Mouse (Mus musculus): Measurements from ENCODE around the gene M1ap. TPM values are rescaled to one million over a fixed set of nuclear protein-coding genes. Genes with fewer than 3 reads are reported as not detected.

The M1ap gene
- polyA plus RNA-seq, 1 experiment = 3.6 TPM

DNA sequence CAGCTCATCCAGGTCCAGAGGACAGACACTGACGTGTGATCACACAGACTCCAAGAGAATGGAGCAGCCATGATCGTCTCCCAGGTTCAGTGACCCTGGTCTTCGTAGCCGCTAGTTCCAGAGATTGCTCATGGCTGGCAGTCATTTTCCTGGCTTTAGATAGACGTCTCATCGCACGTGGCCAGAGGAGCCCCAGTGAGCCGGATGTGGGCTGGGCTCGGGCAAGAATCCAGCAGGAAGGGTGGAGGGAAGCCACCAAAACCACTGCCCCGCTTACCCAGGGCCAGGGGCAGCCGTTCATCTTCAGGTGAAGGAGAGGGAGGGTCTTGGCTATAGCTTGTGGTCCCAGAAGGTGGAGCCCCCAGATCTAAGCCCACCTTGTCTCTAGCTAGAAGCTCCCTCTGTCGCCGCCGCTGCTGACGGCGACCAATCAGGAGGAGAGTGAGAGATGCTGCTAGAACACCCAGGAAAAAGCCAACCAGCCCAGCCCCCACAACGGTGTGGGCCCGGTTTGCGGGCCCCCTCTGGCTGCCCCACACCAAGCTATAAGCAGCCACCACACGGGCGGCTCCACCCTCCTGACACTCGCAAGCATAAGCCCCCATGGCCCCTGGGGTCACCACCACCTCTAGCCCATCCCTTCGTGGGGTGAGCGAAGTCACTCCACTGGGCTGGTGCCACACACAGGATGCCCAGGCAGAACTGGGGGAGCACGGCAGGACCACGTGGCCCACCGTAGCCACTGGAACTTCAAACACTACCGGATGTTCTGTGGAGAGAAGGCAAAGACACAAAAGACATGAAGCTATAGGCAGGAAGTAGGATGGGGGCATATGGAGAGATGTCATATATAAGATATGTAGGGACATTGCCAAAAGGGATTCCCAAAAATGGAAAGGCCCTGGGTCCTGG, 33.1 kb upstream of the M1ap start:
- Histone ChIP-seq H3K4me1 (peaks cover 58% of the 10 kb centered on the region), H3K9me3 (peaks cover 10% of the 10 kb centered on the region; the same call in 1 of the 2 replicates), H3K27me3 (replicated peaks) (peaks cover 60% of the 10 kb centered on the region), H3K4me3 (replicated peaks) (peak overlapping the region; percentile 86), H3K36me3 (replicated peaks; ENCODE audit: low read length) (no peaks in the 10 kb centered on the region)
- TF ChIP-seq FLI1 (IDR thresholded peaks at IDR 0.05; ENCODE audit: low read length) (no peak; the same call in 1 of the 2 replicates), GATA1 (IDR thresholded peaks at IDR 0.05; ENCODE audit: borderline replicate concordance, low read length) (no peak)

DNA sequence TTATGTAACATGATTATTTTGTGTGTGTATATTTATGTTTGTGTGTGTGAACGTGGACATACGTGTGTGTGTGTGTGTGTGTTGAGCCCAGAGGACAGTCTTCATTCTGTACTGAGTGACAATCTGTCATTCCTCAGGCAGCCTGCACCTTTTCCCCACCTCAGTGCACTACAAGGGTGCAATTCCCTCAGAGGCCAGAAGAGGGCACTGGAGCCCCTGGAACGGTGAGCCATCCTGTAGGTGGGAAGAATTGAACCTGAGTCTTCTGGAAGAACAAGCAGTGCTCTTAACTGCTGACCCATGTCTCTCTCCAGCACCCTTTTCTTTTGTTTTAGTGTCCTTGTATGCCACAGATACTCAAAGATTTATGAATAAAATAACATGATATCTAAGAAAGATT, 30.8 kb upstream of the M1ap start:
- TF ChIP-seq GATA1 (IDR thresholded peaks at IDR 0.05; ENCODE audit: borderline replicate concordance, low read length) (no peak), FLI1 (IDR thresholded peaks at IDR 0.05; ENCODE audit: low read length) (no peak)
- H3K4me3 ChIP-seq (replicated peaks) = no peak overlapping the region
- peaks cover 10% of the 10 kb centered on the region; the same call in 1 of the 2 replicates for H3K9me3 ChIP-seq
- peaks cover 80% of the 10 kb centered on the region for H3K27me3 ChIP-seq (replicated peaks)
- peaks cover 37% of the 10 kb centered on the region for H3K4me1 ChIP-seq
- no peaks in the 10 kb centered on the region for H3K36me3 ChIP-seq (replicated peaks; ENCODE audit: low read length)

GRCm38 (mm10) chr6:82916459-82916858, 30.2 kb upstream of the M1ap start:
- Histone ChIP-seq H3K4me1 (peaks cover 31% of the 10 kb centered on the region), H3K4me3 (replicated peaks) (no peak overlapping the region), H3K36me3 (replicated peaks; ENCODE audit: low read length) (no peaks in the 10 kb centered on the region), H3K9me3 (peaks cover 7% of the 10 kb centered on the region; the same call in 1 of the 2 replicates), H3K27me3 (replicated peaks) (peaks cover 83% of the 10 kb centered on the region)
- no peak for TF ChIP-seq FLI1 (IDR thresholded peaks at IDR 0.05; ENCODE audit: low read length)

GRCm38 (mm10) chr6:82917076-82917777, 29.5 kb upstream of the M1ap start:
- Histone ChIP-seq H3K9me3 (no peaks in the 10 kb centered on the region), H3K4me1 (peaks cover 23% of the 10 kb centered on the region), H3K36me3 (replicated peaks; ENCODE audit: low read length) (no peaks in the 10 kb centered on the region), H3K27me3 (replicated peaks) (peaks cover 83% of the 10 kb centered on the region), H3K4me3 (replicated peaks) (no peak overlapping the region)
- TF ChIP-seq GATA1 (IDR thresholded peaks at IDR 0.05; ENCODE audit: borderline replicate concordance, low read length) = no peak
- TF ChIP-seq FLI1 (IDR thresholded peaks at IDR 0.05; ENCODE audit: low read length) = no peak

DNA sequence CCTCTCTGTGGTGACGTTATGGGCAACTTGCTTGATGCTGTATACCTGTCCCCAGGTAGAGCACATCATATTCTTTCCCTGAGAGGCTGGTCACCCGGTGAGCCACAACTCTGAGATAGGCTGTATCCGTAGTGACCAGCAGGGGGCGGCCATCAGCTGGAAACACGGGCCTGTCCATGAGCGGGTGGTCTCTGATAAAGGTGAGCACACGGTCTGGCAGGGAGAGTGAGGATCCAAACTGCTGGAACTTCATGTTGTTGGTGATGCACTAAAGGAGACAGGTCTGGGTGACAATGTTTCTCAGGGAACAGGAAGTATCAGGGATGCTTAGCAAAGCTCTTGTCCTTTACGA, 28.9 kb upstream of the M1ap start:
- H3K4me3 ChIP-seq (replicated peaks) = no peak overlapping the region
- no peak for TF ChIP-seq FLI1 (IDR thresholded peaks at IDR 0.05; ENCODE audit: low read length)
- TF ChIP-seq GATA1 (IDR thresholded peaks at IDR 0.05; ENCODE audit: borderline replicate concordance, low read length) = no peak
- no peaks in the 10 kb centered on the region for H3K9me3 ChIP-seq
- H3K4me1 ChIP-seq = peaks cover 18% of the 10 kb centered on the region
- no peaks in the 10 kb centered on the region for H3K36me3 ChIP-seq (replicated peaks; ENCODE audit: low read length)
- peaks cover 84% of the 10 kb centered on the region for H3K27me3 ChIP-seq (replicated peaks)

DNA sequence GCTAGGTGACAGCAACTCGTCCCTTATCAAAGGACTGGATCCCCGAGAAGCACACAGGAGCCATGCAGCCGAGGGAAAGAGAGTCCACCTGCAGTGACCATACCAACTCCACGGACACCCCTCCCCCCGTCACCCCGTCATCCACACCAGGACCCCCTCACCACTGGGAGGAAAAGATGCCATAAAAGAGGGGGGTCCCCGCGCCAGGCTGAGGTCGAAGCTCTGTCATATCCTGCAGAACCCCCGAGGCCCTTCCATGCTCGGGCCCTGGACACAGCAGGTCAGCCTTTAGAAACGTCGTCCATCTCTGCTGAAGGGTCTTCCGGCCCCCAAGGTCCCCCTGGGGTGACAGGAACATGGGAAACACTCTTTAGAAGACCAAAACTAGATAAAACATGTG, 28.3 kb upstream of the M1ap start:
- Histone ChIP-seq H3K9me3 (no peaks in the 10 kb centered on the region), H3K4me3 (replicated peaks) (no peak overlapping the region), H3K27me3 (replicated peaks) (peaks cover 83% of the 10 kb centered on the region), H3K36me3 (replicated peaks; ENCODE audit: low read length) (no peaks in the 10 kb centered on the region), H3K4me1 (peaks cover 12% of the 10 kb centered on the region)
- TF ChIP-seq GATA1 (IDR thresholded peaks at IDR 0.05; ENCODE audit: borderline replicate concordance, low read length) = no peak
- TF ChIP-seq FLI1 (IDR thresholded peaks at IDR 0.05; ENCODE audit: low read length) = no peak

- TF ChIP-seq FLI1 (IDR thresholded peaks at IDR 0.05; ENCODE audit: low read length) (no peak), GATA1 (IDR thresholded peaks at IDR 0.05; ENCODE audit: borderline replicate concordance, low read length) (no peak)
- no peak overlapping the region for H3K4me3 ChIP-seq (replicated peaks)
- peaks cover 78% of the 10 kb centered on the region for H3K27me3 ChIP-seq (replicated peaks)
- peaks cover 3% of the 10 kb centered on the region; the same call in 1 of the 2 replicates for H3K9me3 ChIP-seq
- H3K36me3 ChIP-seq (replicated peaks; ENCODE audit: low read length) = no peaks in the 10 kb centered on the region
- H3K4me1 ChIP-seq = peaks cover 5% of the 10 kb centered on the region; the same call in 1 of the 2 replicates
These were observed 27.2 kb upstream of the M1ap start for GRCm38 (mm10) chr6:82919520-82919919.

DNA sequence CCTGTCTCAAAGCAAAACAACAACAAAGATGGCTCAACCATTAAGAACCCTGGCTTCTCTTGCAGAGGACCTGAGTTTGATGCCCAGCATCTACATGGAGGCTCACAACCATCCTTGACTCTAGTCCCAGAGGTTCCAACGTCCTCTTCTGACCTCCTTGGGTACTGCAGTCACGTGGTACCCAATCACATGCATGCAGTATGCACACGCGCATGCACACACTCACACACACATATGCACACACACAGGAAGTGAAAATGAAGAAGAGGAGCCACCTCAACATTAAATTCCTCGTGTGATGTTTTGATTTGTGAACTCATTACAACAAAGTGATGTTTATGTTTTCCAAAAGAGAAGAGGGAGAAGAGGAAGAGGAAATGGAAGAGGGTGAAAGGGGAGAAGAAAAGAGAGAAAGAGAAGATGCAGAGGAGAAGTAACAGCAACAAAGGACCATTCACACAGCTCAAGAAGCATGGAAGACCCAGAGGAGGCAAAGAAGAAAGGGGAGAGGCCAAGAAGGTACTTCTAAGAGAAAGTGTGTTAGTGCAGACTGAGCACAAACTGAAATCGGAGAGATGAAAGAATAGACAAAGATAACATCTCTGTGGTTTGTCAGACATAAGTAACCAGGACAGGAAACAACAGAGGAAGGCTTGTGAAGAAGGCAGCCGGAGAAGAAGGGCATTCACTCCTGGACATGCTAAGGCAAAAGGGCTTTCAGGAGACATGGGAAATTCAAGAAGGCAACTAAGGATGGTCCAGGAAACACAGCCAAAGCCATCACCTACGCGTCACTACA, 25.1 kb upstream of the M1ap start:
- no peaks in the 10 kb centered on the region for H3K36me3 ChIP-seq (replicated peaks; ENCODE audit: low read length)

DNA sequence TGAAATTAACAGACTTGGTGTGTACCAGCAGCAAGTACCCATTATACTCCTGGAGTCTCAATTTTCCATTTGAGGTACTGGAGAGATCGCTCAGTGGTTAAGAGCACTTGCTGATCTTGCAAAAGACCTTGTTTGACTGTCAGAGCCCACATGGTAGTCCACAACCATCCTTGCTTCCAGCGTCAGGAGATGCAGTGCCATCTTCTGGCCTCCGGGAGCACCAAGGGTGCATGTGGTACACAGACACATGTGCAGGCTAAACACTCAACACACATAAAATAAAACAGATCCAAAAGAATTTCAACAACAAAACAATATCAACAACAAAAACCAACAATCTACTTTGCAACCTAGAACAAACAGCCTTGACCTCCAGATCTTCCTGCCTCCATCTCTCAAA, 21.7 kb upstream of the M1ap start:
- H3K9me3 ChIP-seq = peaks cover 5% of the 10 kb centered on the region; the same call in 1 of the 2 replicates
- H3K4me1 ChIP-seq = peaks cover 5% of the 10 kb centered on the region; the same call in 1 of the 2 replicates
- H3K4me3 ChIP-seq (replicated peaks) = no peak overlapping the region
- TF ChIP-seq FLI1 (IDR thresholded peaks at IDR 0.05; ENCODE audit: low read length) = no peak
- no peak for TF ChIP-seq GATA1 (IDR thresholded peaks at IDR 0.05; ENCODE audit: borderline replicate concordance, low read length)
- H3K27me3 ChIP-seq (replicated peaks) = peaks cover 54% of the 10 kb centered on the region
- no peaks in the 10 kb centered on the region for H3K36me3 ChIP-seq (replicated peaks; ENCODE audit: low read length)

More for the DNA sequence above, 25.1 kb upstream of the M1ap start:
- peaks cover 79% of the 10 kb centered on the region for H3K27me3 ChIP-seq (replicated peaks)
- no peak for TF ChIP-seq FLI1 (IDR thresholded peaks at IDR 0.05; ENCODE audit: low read length)
- no peak for TF ChIP-seq GATA1 (IDR thresholded peaks at IDR 0.05; ENCODE audit: borderline replicate concordance, low read length)
- H3K9me3 ChIP-seq = peaks cover 5% of the 10 kb centered on the region; the same call in 1 of the 2 replicates
- H3K4me1 ChIP-seq = peaks cover 5% of the 10 kb centered on the region; the same call in 1 of the 2 replicates
- H3K4me3 ChIP-seq (replicated peaks) = no peak overlapping the region
